Mouse (Mus musculus): ENCODE data around the gene Als2cl.

- no peak for TF ChIP-seq POLR2A (IDR thresholded peaks at IDR 0.05; ENCODE audit: low read depth, low read length)
- TF ChIP-seq CTCF (IDR thresholded peaks at IDR 0.05; ENCODE audit: borderline replicate concordance, insufficient read depth, low read length) = no peak
Measured at GRCm38 (mm10) chr9:110875288-110875695, 4.4 kb upstream of the Als2cl start.

Data from embryonic fibroblast, embryonic 13.5 days (primary cell).